Mouse (Mus musculus) lung, embryonic 16.5 days (tissue): Measurements from ENCODE around the gene Elfn2. TPM values are rescaled to one million over a fixed set of nuclear protein-coding genes. Genes with fewer than 3 reads are reported as not detected.

Source experiments
- ATAC-seq: fragments of 200-750 bp; cut with Nextera tagmentation; 2 replicates; pipeline ENCODE4 v1.8.0; 2017; ENCODE audit warnings: low read depth, mild to moderate bottlenecking, moderate library complexity
- H3K27ac ChIP-seq: fragments of 300-500 bp; sonication (generic); 2 replicates; pipeline ENCODE4 v1.5.1; 2014; ENCODE audit warnings: mild to moderate bottlenecking, control low read depth, low read length
- H3K27me3 ChIP-seq: fragments of 300-500 bp; sonication (generic); 2 replicates; pipeline ENCODE4 v1.6.1; 2014; ENCODE audit warnings: low read depth, low read length, mixed read lengths; ENCODE audit not compliant: control insufficient read depth, insufficient read depth
- H3K36me3 ChIP-seq: fragments of 300-500 bp; sonication (generic); 2 replicates; pipeline ENCODE4 v1.6.1; 2014; ENCODE audit warnings: low read length; ENCODE audit not compliant: control insufficient read depth, insufficient read depth
- H3K4me1 ChIP-seq: fragments of 300-500 bp; sonication (generic); replicated peaks from 2 replicates; pipeline ENCODE4 v1.6.1; 2014; ENCODE audit warnings: low read length, mixed read lengths; ENCODE audit not compliant: control insufficient read depth, insufficient read depth
- H3K4me2 ChIP-seq: fragments of 300-500 bp; sonication (generic); 2 replicates; pipeline ENCODE4 v1.6.1; 2014; ENCODE audit warnings: low read depth, low read length, control low read depth
- H3K4me3 ChIP-seq: fragments of 300-500 bp; sonication (generic); 2 replicates; pipeline ENCODE4 v1.5.1; 2014; ENCODE audit warnings: mild to moderate bottlenecking, low read length, control low read depth
- H3K9ac ChIP-seq: fragments of 300-500 bp; sonication (generic); 2 replicates; pipeline ENCODE4 v1.6.1; 2014; ENCODE audit warnings: low read length, control low read depth
- H3K9me3 ChIP-seq: fragments of 300-500 bp; sonication (generic); 2 replicates; pipeline ENCODE4 v1.6.1; 2016; ENCODE audit warnings: low read length; ENCODE audit not compliant: control insufficient read depth
- WGBS: fragments of 180-500 bp; shearing (Covaris S2); extraction: QIAGEN DNeasy Blood & Tissue Kit; methylation state at CpG from one replicate; pipeline ENCODE4 v1.1.7; 2014; 5-methylcytosine and 5-hydroxymethylcytosine counted together
- polyA plus RNA-seq: library from polyadenylated mRNA; unstranded; fragments of >200 nt; fragmentation: Nextera tagmentation; extraction: Ambion mirVana; gene quantifications from 2 replicates; pipeline ENCODE4 v1.2.1, GENCODE M21; 2015

Elfn2 gene
- polyA plus RNA-seq, 1 experiment from 2014 or later, result 0.15 TPM

DNA sequence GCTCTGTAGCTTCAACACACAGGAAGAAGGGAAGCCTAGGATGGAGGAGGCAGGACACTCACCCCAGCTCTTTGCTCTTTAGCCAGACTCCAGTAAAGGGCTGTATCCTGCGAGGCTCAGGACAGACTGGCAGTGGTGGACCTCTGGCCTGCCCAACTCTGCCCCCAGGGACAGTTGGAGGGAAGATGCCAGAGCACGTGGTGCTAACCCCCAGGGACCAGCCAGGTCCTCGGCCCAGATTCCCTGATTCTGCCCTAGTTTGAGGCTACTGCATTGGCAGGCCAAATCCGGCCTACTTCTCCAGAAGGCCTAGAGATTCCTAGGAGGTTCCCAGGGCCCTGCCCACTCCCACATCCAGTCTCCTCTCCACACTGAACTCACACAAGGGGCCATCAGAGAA, 70.8 kb downstream of the Elfn2 start:
- H3K36me3 ChIP-seq, result no peaks in the 10 kb centered on the region
- no peaks in the 10 kb centered on the region for H3K27me3 ChIP-seq
- H3K9ac ChIP-seq, result no peak overlapping the region
- H3K27ac ChIP-seq, result no peak overlapping the region
- H3K4me2 ChIP-seq, result no peak overlapping the region
- no peak overlapping the region for H3K4me3 ChIP-seq
- H3K9me3 ChIP-seq, result no peaks in the 10 kb centered on the region
- no peak for ATAC-seq
- WGBS, result 62% methylated on average over 4 of the region's 4 CpGs
- no peaks in the 10 kb centered on the region for H3K4me1 ChIP-seq

DNA sequence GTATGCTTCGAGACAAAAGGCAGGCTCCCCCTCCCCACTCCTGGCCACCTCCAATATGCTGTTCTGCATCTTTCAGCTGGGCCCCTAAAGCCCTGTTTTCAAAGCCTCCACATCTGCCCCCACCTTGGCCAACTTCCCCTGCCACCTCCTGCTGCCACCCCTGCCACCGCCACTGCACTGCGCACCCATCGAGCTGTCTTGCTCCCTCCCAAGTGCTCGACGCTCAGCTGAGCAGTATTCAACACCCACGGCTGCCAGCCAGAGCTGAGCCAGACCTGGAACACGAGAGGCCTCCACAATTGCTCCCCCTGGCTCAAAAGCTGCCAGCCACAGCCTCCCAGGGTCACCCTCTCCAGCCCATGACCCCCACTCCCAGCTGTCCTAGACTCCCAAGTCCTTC, 74.0 kb downstream of the Elfn2 start:
- WGBS, result 40% methylated on average over 8 of the region's 8 CpGs

DNA sequence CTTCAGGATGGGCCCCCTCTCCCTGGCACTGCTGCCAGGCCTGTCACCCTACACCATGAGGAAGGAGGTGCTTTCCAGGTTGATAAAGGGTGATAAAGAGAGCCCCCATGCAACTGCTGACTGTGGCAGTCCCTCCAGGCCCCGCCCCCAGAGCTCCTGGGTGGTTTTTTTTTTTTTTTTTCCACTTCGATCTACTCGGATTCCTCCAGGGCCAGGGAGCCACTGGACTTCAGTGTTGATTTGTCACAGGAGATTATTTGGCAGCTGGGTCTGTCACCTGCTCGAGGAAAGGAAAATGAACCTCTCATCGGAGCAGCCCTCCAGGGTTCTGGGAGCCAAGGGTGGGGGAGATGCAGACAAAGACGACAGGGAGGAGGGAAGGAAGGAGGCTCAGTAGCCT, 74.9 kb downstream of the Elfn2 start:
- Histone ChIP-seq H3K27ac (no peak overlapping the region), H3K4me3 (no peak overlapping the region), H3K9ac (no peak overlapping the region), H3K36me3 (no peaks in the 10 kb centered on the region), H3K4me1 (no peaks in the 10 kb centered on the region), H3K9me3 (no peaks in the 10 kb centered on the region), H3K4me2 (no peak overlapping the region), H3K27me3 (no peaks in the 10 kb centered on the region; the same call in 1 of the 2 replicates)
- no peak for ATAC-seq
- 11% methylated on average over 6 of the region's 6 CpGs for WGBS

More for the DNA sequence above, 74.0 kb downstream of the Elfn2 start:
- Histone ChIP-seq H3K27me3 (no peaks in the 10 kb centered on the region; the same call in 1 of the 2 replicates), H3K4me2 (no peak overlapping the region), H3K36me3 (no peaks in the 10 kb centered on the region), H3K9ac (no peak overlapping the region), H3K4me3 (no peak overlapping the region), H3K9me3 (no peaks in the 10 kb centered on the region), H3K27ac (no peak overlapping the region), H3K4me1 (no peaks in the 10 kb centered on the region)
- no peak for ATAC-seq

DNA sequence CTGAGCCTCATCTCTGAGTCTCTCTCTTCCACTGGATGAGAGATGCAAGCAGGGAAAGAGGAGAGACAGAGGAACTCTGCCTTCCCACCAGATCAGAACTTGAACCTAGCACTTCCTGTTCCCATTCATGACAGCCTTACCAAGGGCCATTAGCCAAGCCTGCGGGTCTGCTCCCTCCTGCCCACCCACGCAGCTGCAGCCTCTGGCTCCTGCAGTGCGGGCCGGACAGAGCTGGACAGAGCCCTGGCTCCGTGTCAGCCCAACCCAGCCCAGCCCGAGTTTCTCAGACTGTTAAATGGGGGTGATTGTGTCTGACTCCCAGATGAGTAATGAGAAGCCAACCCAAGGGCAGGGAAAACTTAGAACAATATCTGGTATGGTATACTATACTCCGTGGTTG, 83.3 kb downstream of the Elfn2 start:
- no peaks in the 10 kb centered on the region for H3K36me3 ChIP-seq
- H3K27me3 ChIP-seq, result no peaks in the 10 kb centered on the region; the same call in 1 of the 2 replicates
- no peak overlapping the region for H3K4me3 ChIP-seq
- WGBS, result 21% methylated on average over 7 of the region's 7 CpGs
- no peaks in the 10 kb centered on the region for H3K9me3 ChIP-seq
- peaks cover 10% of the 10 kb centered on the region for H3K4me1 ChIP-seq
- no peak overlapping the region for H3K4me2 ChIP-seq
- peak; percentile 80 for ATAC-seq
- no peak overlapping the region for H3K27ac ChIP-seq
- no peak overlapping the region for H3K9ac ChIP-seq

DNA sequence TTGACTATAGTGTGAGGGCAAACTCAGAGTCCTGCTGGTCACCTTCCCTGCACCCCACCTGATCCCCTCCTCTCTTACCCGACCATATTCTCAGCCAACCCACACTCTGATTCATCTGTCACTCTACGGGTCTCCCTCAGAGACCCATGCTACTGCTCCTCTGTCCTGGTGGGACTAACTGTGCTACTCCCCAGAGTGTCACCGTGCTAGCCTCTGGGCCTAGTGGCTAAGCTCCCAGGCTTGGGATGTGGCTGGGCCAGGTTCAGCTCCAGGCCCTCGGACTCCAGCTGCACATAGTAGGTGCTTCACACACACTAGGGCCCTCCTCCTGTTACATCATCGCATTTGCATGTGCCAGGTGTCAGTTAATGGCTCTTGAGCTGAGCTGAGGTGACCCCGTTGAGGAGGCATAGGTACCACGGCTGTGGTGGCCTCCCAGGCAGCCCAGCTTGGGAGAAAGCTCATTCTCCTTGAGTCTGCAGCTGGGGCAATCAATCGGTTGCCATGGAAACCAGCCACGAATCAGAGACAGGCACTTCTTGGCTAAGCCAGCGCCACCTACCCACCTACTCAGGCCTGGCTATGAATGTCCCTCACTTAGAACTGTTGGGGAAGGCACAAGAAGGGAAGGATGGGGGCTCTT, 84.4 kb downstream of the Elfn2 start:
- no peaks in the 10 kb centered on the region for H3K36me3 ChIP-seq
- no peaks in the 10 kb centered on the region for H3K27me3 ChIP-seq

DNA sequence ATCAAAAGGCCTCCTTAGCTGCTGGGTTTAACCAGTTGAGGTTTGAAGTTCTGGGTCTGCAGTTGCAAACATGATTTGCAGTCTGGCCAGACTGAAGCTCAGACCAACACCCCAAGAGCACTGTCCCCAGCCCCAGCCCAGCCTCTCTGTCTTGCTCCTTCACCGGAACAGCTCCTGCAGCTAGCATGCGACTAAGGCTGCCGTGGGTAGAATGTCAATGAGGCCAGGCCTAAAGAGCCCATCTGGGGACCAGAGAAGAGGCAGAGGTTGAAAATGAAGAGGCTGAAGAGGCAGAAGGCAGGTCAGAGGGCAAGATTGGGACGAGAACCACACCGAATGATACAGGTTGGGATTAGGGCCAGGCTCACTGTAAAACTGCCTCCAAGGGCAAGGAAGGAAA, 85.2 kb downstream of the Elfn2 start:
- no peak overlapping the region for H3K9ac ChIP-seq
- no peak overlapping the region for H3K4me3 ChIP-seq
- H3K4me1 ChIP-seq, result peaks cover 10% of the 10 kb centered on the region
- H3K4me2 ChIP-seq, result no peak overlapping the region
- WGBS, result 75% methylated on average over 5 of the region's 5 CpGs
- H3K27me3 ChIP-seq, result no peaks in the 10 kb centered on the region
- no peaks in the 10 kb centered on the region for H3K9me3 ChIP-seq
- no peak for ATAC-seq
- H3K27ac ChIP-seq, result no peak overlapping the region
- no peaks in the 10 kb centered on the region for H3K36me3 ChIP-seq

More for the DNA sequence above, 84.4 kb downstream of the Elfn2 start:
- Histone ChIP-seq H3K4me3 (no peak overlapping the region), H3K4me2 (no peak overlapping the region), H3K9ac (no peak overlapping the region), H3K4me1 (peaks cover 10% of the 10 kb centered on the region), H3K27ac (no peak overlapping the region), H3K9me3 (no peaks in the 10 kb centered on the region)
- WGBS, result 30% methylated on average over 10 of the region's 10 CpGs
- no peak for ATAC-seq

DNA sequence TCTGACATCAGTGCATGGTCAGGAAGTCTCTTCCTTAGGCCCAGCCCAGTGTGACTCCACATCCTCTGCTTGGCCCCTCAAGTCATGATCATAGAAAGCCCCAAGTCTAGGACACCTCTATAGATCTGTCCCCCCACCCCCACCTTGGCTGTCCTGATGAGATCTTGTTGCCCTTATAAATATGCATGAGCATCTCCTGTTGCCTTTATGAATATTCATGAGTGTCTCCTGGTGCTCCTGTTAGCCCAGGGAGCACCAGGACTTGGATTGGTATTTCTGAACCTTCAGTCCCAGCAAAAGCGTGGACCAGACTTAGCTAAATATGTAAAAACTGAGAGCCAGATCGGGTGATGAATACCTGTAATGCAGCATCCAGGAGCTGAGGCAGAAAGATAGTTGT, 86.2 kb downstream of the Elfn2 start:
- peaks cover 10% of the 10 kb centered on the region for H3K4me1 ChIP-seq
- no peak overlapping the region for H3K9ac ChIP-seq
- H3K27me3 ChIP-seq, result no peaks in the 10 kb centered on the region
- no peak overlapping the region for H3K4me2 ChIP-seq
- no peaks in the 10 kb centered on the region for H3K36me3 ChIP-seq
- H3K27ac ChIP-seq, result no peak overlapping the region
- 57% methylated on average over 2 of the region's 2 CpGs for WGBS
- ATAC-seq, result no peak
- H3K9me3 ChIP-seq, result no peaks in the 10 kb centered on the region
- H3K4me3 ChIP-seq, result no peak overlapping the region

DNA sequence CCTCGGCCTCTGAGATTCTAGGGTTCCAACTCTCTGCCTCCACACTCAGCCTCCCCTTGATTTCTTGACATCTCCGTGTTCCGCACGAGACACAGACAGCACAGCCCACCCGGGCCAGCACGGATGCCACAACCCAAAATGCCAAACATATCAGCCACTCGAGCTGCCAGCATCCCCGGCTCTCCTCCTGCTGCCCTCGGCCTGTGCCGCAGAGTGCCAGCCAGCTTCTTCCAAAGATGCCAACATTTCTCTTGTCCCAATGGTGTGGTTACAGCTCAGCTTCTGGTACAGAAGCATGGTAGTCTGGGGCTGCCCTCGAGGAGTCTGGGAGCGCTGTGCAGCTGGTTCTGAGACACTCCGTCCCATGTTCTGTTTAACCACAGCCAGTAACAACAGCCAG, 92.3 kb downstream of the Elfn2 start:
- Histone ChIP-seq H3K4me2 (no peak overlapping the region), H3K9ac (no peak overlapping the region), H3K4me1 (peaks cover 15% of the 10 kb centered on the region; the same call in 1 of the 2 replicates), H3K36me3 (no peaks in the 10 kb centered on the region), H3K4me3 (no peak overlapping the region), H3K9me3 (no peaks in the 10 kb centered on the region), H3K27ac (no peak overlapping the region), H3K27me3 (no peaks in the 10 kb centered on the region)
- WGBS, result 80% methylated on average over 13 of the region's 13 CpGs
- ATAC-seq, result no peak

DNA sequence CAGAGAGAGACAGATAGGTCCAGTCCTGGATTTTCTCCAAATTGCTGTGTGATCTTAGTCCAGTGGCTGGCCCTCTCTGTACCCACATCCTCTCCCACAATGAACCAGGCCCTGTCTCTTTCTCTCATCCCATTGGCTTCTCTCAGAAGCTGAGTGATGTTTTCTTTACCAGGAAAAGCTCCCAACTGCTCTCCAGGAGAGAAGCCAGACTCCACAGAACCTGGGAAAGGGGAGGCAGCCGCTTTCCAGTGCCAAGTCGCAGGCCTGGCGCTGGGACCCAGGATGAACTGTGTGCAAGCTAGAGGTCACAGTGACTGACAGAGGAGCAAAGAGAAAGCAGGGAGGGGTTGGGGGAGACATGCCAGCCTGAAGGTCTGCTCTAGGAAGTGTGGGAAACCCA, 93.6 kb downstream of the Elfn2 start:
- WGBS, result 74% methylated on average over 3 of the region's 3 CpGs
- ATAC-seq, result no peak; the same call in 1 of the 2 replicates
- H3K9me3 ChIP-seq, result no peaks in the 10 kb centered on the region
- H3K27me3 ChIP-seq, result no peaks in the 10 kb centered on the region
- H3K4me2 ChIP-seq, result no peak overlapping the region
- H3K36me3 ChIP-seq, result no peaks in the 10 kb centered on the region
- H3K4me3 ChIP-seq, result no peak overlapping the region
- peaks cover 15% of the 10 kb centered on the region; the same call in 1 of the 2 replicates for H3K4me1 ChIP-seq
- peak overlapping the region; percentile 38 for H3K27ac ChIP-seq
- no peak overlapping the region for H3K9ac ChIP-seq
